Mouse (Mus musculus): ENCODE measurements at regions not wholly inside any gene's neighbourhood (a gene's known extent, or its start where the extent isn't known, plus 50 kb on each side); places are given as distances from the start of the nearest gene placed in this dataset.
A peak's percentile ranks its signal among the peaks of the same experiment; 100 is the strongest.

DNA sequence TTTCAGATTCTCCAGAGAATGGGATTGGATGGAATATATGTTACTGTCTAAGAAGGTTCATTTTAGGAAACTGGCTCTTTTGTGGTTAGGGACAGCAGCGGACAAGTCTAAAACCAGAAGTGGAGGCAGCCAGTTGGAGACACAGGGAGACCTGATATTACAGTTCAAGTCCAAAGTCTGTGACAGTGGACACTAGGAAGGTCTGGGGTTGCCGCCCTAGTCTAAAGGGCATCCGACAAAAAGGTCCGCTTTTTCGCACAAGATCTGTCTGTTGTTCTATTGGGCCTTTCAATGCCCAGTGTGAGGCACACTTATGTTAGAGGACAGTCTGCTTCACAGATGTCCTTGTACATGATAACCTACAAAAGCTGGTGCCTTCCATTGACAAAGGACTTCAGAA is 152.9 kb upstream of the Mpped2 start:
- DNase-seq (ENCODE audit: low spot score), result no peak

DNA sequence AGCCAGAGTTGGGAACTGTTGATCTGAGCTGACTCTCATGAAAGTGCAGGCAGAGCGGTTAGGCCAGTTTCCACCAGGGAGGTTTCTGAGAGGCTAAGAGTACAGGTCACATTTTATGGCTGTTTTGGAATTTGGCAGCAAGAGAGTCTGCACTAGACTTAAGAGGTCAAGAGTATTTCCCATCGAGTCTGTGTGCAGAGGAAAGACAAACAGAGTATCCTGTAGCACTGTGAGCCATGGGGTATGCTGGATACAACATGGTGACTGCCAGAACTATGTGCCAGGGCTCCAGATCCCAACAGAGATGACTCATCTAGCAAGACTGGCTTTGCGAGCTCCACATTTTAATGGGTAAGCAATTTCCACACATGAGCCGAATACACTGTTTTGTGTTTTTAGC is 146.0 kb upstream of the Mpped2 start:
- no peak for DNase-seq (ENCODE audit: low spot score)

DNA sequence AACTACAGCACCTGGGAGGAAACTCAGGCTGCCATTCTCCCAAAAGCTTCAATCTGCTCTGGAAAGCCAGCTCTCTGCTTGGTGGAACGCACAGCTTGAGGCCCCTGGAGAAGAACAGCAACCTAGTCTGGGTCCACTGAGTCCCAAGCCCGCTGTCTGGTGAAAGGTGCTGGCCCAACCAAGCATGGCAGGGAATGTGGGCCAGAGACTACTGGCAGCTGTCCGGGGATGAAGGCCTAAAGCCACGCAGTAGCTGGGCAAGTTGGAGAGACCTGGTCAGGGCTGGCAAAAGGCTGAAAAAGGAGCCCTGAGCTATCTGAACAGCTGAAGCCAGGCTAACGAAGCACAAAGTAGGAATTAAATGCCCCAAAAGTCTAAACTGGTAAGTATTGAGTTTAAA is 139.4 kb upstream of the Mpped2 start:
- DNase-seq (ENCODE audit: low spot score), result no peak

DNA sequence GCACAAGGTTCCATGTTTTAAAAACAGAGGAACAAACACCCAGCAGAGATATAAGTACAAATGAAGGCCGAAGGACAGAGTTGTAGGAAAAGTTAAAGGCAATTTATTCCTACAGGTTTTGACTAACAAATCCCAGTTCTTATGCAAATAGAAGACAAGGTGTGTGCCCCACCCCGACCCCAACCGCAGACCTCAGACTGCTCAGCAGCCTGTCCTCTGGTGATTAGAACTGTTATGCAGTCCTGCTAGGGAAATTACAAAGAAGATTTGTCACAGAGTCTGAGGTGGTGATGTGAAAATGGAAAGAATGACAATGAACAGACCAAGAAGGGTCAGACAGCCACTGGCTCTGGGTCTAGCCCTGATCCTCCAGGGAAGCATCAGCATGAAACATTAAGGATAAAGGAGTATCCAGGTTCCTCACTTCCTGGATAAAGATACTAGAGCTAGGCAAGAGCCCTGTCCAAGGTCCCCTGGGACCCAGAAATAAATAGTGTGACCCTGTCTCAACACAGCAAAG is 131.4 kb upstream of the Mpped2 start:
- DNase-seq (ENCODE audit: low spot score), result no peak

DNA sequence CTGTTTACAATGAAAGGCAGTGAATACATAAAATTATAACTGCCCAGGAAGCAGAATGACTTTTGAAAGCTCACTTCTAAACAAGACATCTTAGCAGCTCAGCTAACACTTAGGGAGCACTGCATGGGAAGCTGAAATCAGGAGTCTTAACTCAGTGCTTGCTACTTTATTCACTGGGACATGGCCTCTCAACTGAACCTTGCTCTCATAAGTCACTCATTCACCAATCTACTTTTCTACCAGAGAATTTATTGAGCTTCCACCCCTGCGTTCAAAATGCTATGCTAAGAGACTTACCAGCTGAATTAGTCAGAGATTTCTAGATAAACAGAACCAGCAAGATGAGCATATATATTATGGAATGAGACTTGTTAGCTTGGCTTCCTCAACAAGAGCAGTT is 122.8 kb upstream of the Mpped2 start:
- DNase-seq (ENCODE audit: low spot score), result no peak

DNA sequence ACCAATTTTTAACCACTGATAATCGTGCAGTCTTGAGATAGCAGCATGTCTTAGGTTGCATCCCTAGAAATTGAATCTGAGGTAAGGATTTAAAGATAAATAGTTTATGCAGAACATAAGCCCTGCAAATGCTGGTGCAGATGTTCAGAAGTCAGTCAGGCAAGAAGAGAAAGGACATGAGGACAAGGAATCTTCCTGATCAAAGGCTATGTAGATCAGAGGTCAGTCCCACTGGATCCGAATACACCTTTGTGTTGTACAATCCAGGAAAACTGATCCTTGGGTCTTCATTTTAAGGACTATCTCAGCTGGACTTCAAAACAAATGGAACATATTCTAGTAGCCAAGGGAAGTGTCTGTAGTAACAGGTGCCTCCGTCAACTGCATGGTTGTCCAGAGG is 121.7 kb upstream of the Mpped2 start:
- no peak for DNase-seq (ENCODE audit: low spot score)

DNA sequence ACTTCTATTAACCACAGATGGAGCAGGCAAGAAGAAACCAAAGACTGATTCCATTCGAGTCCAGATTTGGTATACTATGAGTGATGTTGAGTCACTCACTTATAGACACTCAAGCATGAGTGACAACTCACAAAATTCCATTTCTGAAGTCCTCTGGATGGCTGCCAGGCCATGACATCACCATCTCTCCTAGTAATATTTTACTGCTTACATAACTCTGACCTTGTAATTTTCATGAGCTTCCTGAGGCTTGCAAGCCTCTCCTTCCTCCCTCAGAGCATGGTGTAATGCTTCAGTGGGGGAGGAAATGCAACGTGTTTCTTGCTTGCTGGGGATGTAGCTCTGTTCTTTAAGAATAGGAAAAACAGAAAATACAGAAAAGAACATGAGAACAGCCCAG is 121.2 kb upstream of the Mpped2 start:
- DNase-seq (ENCODE audit: low spot score), result no peak

DNA sequence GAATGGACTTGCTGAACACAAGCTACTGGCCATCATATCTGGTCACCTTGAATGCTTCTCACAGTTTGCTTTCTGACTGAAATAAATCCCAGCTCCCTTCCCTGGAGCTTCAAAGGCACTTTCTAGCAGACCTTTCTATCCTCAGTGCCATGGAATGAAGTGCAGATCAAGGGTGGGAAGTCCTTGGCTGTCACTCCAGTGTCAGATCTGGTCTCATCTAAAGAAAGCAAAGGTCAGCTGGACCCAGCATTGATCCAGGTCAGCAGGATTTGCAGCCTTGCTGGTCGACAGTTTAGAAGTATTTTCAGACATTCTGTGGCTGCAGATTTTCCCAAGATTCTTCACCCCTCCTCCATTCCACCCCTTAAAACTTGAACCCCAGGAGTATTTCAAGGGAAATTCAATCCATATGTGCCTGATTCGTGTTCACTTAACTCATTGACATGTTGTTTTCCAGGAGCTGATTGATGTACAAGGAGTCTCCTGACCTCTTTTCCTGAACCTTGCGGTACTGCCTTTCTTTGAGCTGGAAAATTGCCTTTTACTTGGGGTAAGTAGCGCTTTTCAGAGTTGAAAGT is 116.2 kb upstream of the Mpped2 start:
- no peak for DNase-seq (ENCODE audit: low spot score)

DNA sequence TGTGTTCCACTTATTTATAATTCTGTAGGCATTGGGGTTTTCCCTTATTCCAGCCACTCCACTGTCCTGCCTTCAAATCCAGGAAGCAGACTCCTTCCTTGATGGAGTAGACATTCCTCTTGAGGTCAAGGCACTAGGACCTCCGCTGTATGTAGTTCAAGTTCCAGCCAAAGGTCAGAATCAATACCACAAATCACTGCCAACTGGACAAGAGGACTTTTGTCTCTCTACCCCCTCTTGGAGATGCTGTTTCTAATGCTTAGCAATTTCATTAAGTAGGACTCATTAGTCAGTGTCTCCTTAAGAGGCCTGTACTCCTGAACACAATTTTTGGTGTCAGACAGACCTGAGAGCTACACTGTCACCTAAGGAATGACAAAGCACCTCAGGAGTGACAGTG is 115.0 kb upstream of the Mpped2 start:
- no peak for DNase-seq (ENCODE audit: low spot score)

DNA sequence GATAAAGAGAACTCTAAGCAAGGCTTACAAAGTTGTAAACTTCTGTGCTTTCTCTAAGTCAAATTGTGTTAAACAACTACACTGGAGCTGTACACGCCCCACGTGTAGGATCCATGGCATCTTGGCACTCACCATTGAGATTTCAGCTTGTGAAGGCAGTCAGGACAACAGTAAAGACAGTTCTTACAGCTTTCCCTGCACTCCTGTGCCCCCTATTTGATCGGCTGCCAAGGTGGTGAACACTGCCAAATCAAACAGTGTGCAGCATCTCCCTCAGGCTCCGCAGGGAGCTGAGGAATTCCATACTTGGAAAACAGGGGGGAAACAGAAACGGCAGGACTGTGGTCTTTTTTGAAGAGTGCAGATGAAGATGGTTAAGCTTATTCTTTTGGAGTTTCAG is 112.4 kb upstream of the Mpped2 start:
- peak; percentile 11 for DNase-seq (ENCODE audit: low spot score)

DNA sequence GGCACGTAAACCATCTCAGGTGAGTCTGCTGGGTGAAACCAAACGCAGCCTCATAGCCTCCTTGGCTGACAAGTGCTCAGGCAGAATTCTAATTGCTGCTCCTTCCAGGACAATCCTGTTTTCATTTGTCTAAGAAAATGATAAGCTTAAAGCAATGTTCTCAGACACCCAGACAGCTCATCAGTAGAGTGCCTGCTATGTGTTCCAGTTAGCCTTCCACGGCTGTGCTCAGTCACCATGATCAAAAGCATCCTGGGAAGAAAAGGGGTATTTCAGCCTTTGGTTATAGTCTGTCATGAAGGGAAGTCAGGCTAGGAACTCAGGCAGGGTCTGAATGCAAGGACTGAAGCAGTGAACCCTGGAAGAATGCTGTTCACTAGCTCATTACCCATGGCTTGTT is 71.8 kb upstream of the Mpped2 start:
- no peak for DNase-seq (ENCODE audit: low spot score)

DNA sequence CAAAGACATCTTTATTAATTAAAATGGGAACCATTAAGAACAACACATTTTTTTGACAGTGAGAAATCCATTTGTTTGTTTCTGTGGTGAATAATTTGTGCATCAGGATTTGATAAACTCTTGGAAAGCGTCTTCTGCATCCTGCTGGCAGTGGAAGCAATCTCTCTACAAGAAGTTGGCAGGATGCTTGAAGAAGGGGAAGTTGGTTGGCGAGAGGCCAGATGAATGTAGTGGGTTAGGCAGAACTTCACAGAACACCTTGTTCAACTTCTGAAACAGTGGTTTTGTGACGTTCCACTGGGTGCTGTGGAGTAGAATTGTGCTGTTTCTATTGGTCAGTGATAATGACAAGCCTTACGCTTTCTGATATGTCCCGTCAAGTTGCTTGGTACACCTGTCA is 70.7 kb upstream of the Mpped2 start:
- no peak for DNase-seq (ENCODE audit: low spot score)

DNA sequence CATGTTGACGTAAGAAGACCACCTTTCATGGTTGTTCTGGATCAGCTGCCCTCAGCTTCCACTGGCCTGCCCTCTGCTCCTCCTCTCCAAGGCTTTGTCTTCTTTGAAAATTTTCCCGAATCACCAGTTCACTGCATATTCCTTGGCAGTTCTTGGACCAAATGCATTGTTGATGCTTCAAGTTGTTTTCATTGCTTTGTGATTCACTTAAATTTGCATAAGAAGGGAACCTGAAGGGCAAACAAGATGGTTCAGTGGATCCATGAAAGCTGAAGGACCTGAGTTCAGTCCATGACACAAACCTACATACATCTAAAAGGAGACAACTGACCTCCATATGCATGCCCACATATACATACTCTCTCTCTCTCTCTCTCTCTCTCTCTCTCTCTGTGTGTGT is 69.4 kb upstream of the Mpped2 start:
- DNase-seq (ENCODE audit: low spot score), result no peak

DNA sequence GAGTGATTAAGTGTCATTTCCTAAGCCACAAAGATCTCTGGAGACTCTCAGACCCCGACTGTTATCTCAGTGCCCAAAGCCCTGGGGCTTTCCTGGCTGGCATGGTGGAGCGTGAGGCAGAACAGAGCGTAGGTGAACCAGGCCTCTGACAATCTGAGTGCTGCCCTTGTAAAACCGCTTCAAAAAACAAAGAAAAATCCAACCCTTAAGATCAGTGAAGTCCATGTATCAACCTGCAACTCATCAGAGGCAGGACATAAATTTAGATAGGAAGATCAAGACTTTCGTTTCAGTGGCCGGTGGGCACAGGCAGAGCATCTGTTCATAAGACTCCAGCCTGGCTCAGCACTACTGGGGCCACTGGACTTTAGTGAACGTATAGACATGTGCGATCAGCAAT is 61.1 kb upstream of the Mpped2 start:
- DNase-seq (ENCODE audit: low spot score), result no peak
